Mouse (Mus musculus): Measurements from ENCODE around the gene Lipc.
A peak's percentile ranks its signal among the peaks of the same experiment; 100 is the strongest.
"Not testable (repeated sequence)": the region's sequence is repeated elsewhere in the genome, so short reads cannot be mapped to it uniquely, and the experiment has no call there.

Gene Lipc

DNA sequence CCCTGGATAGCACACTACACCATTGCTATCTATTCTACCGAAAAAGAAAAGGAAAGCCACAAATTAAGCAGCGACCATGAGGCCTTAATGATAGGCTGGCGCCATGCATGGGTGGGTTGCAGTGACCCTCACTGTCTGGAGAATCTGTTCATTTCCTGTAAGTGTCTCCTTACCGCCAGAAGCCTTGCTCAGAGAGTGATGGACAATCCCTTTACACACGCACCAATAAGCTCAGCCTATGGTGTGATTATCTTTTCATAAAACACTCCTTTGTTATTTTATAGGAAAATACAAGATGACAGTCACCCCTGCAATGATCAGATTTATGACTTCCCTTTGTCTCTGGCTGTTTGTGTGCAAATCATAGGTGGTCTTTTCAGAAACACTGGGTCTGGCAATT is 92.8 kb downstream of the Lipc start:
- peaks cover 5% of the 10 kb centered on the region; the same call in 1 of the 2 replicates for H3K27me3 ChIP-seq (ENCODE audit: insufficient read depth, low read length)
- TF ChIP-seq POU5F1 (IDR thresholded peaks at IDR 0.05; ENCODE audit: borderline replicate concordance, low read length) (no peak), NANOG (IDR thresholded peaks at IDR 0.05; ENCODE audit: borderline replicate concordance, low read length) (no peak), CTCF (conservative IDR thresholded peaks at IDR 0.05; ENCODE audit: low read length) (no peak)
- no peaks in the 10 kb centered on the region for H3K36me3 ChIP-seq (ENCODE audit: insufficient read depth, low read length)

DNA sequence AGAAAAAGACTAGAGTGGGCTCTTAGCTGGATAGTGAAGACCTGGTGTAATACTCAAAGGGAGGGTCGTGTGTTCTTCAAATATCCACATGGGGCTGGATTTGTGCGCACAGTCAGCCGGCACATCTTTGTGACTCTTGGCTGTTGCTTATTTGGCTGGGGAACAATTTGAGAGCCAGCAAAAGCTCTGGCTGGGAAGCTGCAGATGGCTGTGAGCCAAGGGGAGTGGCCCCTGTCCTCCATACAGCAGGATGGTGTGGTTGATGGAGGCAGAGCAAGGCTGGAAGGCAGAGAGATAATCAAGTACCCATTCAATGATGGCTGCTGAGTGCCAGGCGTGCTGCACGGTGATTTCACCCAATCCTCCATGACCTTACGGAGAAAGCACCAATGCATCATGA is 96.2 kb downstream of the Lipc start:
- no peaks in the 10 kb centered on the region for H3K9me3 ChIP-seq (ENCODE audit: low read length)
- peaks cover 20% of the 10 kb centered on the region for H3K27me3 ChIP-seq (ENCODE audit: insufficient read depth, low read length)
- H3K4me1 ChIP-seq (replicated peaks; ENCODE audit: low read depth, low read length) = peaks cover 47% of the 10 kb centered on the region
- TF ChIP-seq POU5F1 (IDR thresholded peaks at IDR 0.05; ENCODE audit: borderline replicate concordance, low read length) (no peak), CTCF (conservative IDR thresholded peaks at IDR 0.05; ENCODE audit: low read length) (no peak), NANOG (IDR thresholded peaks at IDR 0.05; ENCODE audit: borderline replicate concordance, low read length) (no peak)
- no peaks in the 10 kb centered on the region for H3K36me3 ChIP-seq (ENCODE audit: insufficient read depth, low read length)
- H3K4me3 ChIP-seq (replicated peaks; ENCODE audit: low read length) = no peak overlapping the region

More for the DNA sequence above, 92.8 kb downstream of the Lipc start:
- H3K4me1 ChIP-seq (replicated peaks; ENCODE audit: low read depth, low read length) = peaks cover 50% of the 10 kb centered on the region
- H3K4me3 ChIP-seq (replicated peaks; ENCODE audit: low read length) = no peak overlapping the region
- no peaks in the 10 kb centered on the region for H3K9me3 ChIP-seq (ENCODE audit: low read length)

DNA sequence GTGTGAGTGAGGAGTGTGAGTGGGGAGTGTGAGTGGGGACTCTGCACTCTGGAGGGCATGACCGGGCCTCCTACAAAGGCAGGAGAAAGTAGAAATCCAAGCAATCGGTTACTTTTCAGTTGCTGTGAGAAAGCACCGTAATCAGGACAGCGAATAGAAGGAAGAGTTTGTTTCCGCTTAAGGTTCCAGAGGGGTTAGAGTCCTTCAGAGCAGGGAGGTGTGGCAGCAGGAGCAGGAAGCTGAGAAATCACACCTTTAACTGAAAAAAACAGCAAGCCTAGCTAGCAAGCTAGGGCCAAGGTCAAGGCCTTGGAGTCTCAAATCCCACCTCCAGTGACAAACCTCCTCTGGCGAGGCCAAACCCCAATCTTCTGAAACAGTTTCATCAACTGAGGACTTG is 97.1 kb downstream of the Lipc start:
- Histone ChIP-seq H3K36me3 (ENCODE audit: insufficient read depth, low read length) (no peaks in the 10 kb centered on the region), H3K9me3 (ENCODE audit: low read length) (no peaks in the 10 kb centered on the region), H3K4me1 (replicated peaks; ENCODE audit: low read depth, low read length) (peaks cover 47% of the 10 kb centered on the region), H3K4me3 (replicated peaks; ENCODE audit: low read length) (no peak overlapping the region), H3K27me3 (ENCODE audit: insufficient read depth, low read length) (peaks cover 20% of the 10 kb centered on the region)
- TF ChIP-seq POU5F1 (IDR thresholded peaks at IDR 0.05; ENCODE audit: borderline replicate concordance, low read length) (no peak), CTCF (conservative IDR thresholded peaks at IDR 0.05; ENCODE audit: low read length) (no peak), NANOG (IDR thresholded peaks at IDR 0.05; ENCODE audit: borderline replicate concordance, low read length) (no peak)

DNA sequence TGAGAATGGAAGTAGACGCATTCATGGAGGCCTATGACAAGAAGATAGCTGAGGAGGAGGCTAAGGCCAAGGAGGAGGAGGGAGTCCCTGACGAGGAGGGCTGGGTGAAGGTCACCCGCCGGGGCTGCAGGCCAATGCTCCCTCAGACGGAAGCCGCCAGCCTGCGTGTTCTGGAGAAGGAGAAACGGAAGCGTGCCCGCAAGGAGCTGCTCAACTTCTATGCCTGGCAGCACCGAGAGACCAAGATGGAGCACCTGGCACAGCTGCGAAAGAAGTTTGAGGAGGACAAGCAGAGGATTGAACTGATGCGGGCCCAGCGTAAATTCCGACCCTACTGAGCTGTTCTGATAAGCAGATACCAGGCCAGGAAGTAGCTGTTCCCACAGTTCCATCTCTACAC is 98.9 kb downstream of the Lipc start:
- not testable (repeated sequence) for H3K36me3 ChIP-seq (ENCODE audit: insufficient read depth, low read length); H3K9me3 ChIP-seq (ENCODE audit: low read length)
- Histone ChIP-seq H3K27me3 (ENCODE audit: insufficient read depth, low read length) (peaks cover 20% of the 10 kb centered on the region), H3K4me3 (replicated peaks; ENCODE audit: low read length) (peak overlapping the region; percentile 57), H3K4me1 (replicated peaks; ENCODE audit: low read depth, low read length) (peaks cover 55% of the 10 kb centered on the region)

DNA sequence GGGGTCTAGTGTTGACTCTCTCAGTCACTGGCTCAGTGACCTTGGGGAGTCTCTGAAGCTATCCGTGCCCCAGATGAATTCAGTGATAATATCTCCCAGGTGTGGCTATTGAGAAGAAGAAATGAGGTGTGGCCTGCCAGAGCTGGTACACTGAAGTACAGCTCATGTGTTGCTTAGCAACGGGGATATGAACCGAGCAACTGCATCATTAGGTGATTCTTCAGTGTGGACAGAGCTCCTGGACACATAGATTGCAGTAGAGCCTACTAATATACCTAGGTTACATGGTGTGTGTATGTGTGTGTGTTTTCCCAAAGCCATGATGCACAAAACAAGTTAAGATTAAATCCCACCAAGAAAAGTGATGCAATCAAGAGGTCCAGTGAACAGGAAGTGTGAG is 100.5 kb downstream of the Lipc start:
- Histone ChIP-seq H3K9me3 (ENCODE audit: low read length) (no peaks in the 10 kb centered on the region), H3K27me3 (ENCODE audit: insufficient read depth, low read length) (peaks cover 23% of the 10 kb centered on the region), H3K4me1 (replicated peaks; ENCODE audit: low read depth, low read length) (peaks cover 67% of the 10 kb centered on the region), H3K4me3 (replicated peaks; ENCODE audit: low read length) (no peak overlapping the region), H3K36me3 (ENCODE audit: insufficient read depth, low read length) (no peaks in the 10 kb centered on the region)
- TF ChIP-seq NANOG (IDR thresholded peaks at IDR 0.05; ENCODE audit: borderline replicate concordance, low read length) (no peak), POU5F1 (IDR thresholded peaks at IDR 0.05; ENCODE audit: borderline replicate concordance, low read length) (no peak), CTCF (conservative IDR thresholded peaks at IDR 0.05; ENCODE audit: low read length) (no peak)

DNA sequence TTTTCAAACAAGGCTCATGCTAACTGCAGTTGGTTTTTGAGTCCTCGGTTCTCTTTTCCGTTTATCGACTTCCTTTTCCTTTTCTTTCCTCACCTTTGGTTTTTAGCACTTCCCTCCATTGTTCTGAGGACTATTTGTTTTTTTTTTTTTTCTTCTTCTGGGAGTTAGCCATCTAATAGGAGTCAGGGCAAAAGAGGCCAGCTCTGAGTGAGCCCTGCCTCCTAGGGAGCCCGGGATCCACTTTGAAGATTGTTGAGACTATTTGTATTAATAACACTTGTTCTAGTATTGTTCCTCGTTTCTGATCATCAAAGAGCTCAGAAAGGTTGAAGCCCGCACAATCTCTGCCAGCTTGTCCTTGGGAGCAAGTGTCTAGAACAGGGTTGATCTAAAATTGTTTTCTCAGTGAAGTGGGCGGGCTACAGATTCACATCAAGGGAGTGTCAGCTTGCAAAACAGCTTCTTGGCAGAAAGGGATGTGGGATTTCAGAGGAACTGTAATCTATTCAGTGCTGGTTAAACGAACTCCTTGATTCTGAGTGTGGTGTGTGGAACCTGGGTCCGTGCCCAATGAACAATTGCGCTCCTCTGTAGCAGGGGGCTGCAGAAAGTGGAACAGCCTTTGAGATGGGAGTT is 103.8 kb downstream of the Lipc start:
- H3K27me3 ChIP-seq (ENCODE audit: insufficient read depth, low read length) = peaks cover 20% of the 10 kb centered on the region
- peak overlapping the region; percentile 37; the same call in 1 of the 2 replicates for H3K4me3 ChIP-seq (replicated peaks; ENCODE audit: low read length)

DNA sequence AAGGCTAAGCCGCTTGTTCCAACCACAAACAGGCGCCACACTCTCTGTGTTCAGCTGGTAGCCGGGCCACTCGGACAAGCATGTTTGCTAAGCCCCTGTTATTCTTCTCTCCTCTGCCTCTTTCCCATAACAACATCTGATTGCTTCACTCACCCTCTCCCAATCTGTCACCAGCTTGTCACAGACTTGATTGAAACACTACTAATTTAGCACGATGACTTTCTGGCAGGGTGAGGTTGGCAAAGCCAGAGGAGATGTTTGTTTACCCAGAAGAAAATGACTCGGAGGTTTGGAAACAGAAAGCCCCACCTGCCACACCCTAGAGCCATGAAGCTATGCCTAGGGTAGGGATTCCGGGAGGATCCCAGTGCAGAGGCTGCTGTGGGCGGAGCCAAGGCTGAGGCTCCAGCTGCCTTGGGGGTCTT is 104.4 kb downstream of the Lipc start:
- H3K9me3 ChIP-seq (ENCODE audit: low read length) = no peaks in the 10 kb centered on the region
- peak overlapping the region; percentile 37; the same call in 1 of the 2 replicates for H3K4me3 ChIP-seq (replicated peaks; ENCODE audit: low read length)
- no peaks in the 10 kb centered on the region for H3K36me3 ChIP-seq (ENCODE audit: insufficient read depth, low read length)
- TF ChIP-seq CTCF (conservative IDR thresholded peaks at IDR 0.05; ENCODE audit: low read length) = no peak
- H3K4me1 ChIP-seq (replicated peaks; ENCODE audit: low read depth, low read length) = peaks cover 43% of the 10 kb centered on the region
- H3K27me3 ChIP-seq (ENCODE audit: insufficient read depth, low read length) = peaks cover 15% of the 10 kb centered on the region

More for the DNA sequence above, 103.8 kb downstream of the Lipc start:
- no peak for TF ChIP-seq NANOG (IDR thresholded peaks at IDR 0.05; ENCODE audit: borderline replicate concordance, low read length)
- no peak for TF ChIP-seq POU5F1 (IDR thresholded peaks at IDR 0.05; ENCODE audit: borderline replicate concordance, low read length)
- no peak for TF ChIP-seq CTCF (conservative IDR thresholded peaks at IDR 0.05; ENCODE audit: low read length)
- Histone ChIP-seq H3K9me3 (ENCODE audit: low read length) (no peaks in the 10 kb centered on the region), H3K36me3 (ENCODE audit: insufficient read depth, low read length) (no peaks in the 10 kb centered on the region), H3K4me1 (replicated peaks; ENCODE audit: low read depth, low read length) (peaks cover 48% of the 10 kb centered on the region)

DNA sequence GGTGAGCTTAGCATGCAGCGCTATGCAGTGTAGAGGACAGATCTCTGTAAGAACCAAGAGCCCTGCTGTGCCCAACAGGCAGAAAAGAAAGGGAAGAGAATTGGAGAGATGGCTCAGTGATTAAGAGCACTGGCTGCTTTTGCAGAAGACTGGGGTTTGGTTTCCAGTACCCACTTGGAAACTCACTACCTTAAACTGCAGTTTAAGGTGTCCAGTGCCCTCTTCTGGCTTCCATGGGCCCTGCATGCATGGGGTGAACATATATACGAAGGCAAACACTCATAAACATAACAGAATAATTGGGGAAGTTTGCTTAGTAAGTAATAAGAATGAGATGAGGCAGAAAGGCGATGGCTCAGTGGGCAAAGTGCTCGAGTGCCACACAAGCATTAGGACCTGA is 108.8 kb downstream of the Lipc start:
- TF ChIP-seq CTCF (conservative IDR thresholded peaks at IDR 0.05; ENCODE audit: low read length) (peak; percentile 51), NANOG (IDR thresholded peaks at IDR 0.05; ENCODE audit: borderline replicate concordance, low read length) (no peak), POU5F1 (IDR thresholded peaks at IDR 0.05; ENCODE audit: borderline replicate concordance, low read length) (no peak)
- H3K4me3 ChIP-seq (replicated peaks; ENCODE audit: low read length) = no peak overlapping the region
- H3K9me3 ChIP-seq (ENCODE audit: low read length) = no peaks in the 10 kb centered on the region
- H3K27me3 ChIP-seq (ENCODE audit: insufficient read depth, low read length) = peaks cover 7% of the 10 kb centered on the region
- peaks cover 39% of the 10 kb centered on the region for H3K4me1 ChIP-seq (replicated peaks; ENCODE audit: low read depth, low read length)
- H3K36me3 ChIP-seq (ENCODE audit: insufficient read depth, low read length) = no peaks in the 10 kb centered on the region

DNA sequence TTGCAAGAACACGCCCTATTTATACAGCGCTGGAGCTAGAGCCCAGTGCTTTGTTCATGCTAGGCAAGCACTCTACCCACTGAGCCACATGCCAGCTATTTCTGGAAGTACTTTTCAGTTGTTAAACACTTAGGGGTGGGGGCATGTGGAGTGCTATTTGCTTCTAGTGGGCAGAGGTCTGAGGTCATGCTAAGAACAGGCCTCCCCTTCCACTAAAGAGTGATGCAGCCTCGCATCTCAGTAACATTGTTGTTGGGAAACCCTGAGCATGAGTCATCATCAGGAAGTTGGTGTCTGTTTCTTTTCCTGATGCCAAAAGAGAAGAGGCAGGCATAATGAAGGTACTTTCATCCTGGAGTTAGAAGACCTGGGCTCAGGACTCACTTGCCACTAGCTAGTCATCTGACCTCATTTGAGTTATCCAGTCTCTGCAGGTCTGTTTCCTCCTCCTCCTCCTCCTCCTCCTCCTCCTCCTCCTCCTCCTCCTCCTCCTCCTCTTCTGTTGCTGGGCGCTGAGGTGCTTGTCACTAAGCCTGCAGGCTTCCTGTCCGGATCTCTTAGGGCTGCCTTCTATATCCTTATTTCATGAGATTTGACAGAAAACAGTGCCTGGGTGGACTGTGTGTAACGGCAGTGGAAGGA is 109.6 kb downstream of the Lipc start:
- Histone ChIP-seq H3K4me3 (replicated peaks; ENCODE audit: low read length) (no peak overlapping the region), H3K27me3 (ENCODE audit: insufficient read depth, low read length) (peaks cover 10% of the 10 kb centered on the region), H3K36me3 (ENCODE audit: insufficient read depth, low read length) (no peaks in the 10 kb centered on the region), H3K4me1 (replicated peaks; ENCODE audit: low read depth, low read length) (peaks cover 31% of the 10 kb centered on the region), H3K9me3 (ENCODE audit: low read length) (no peaks in the 10 kb centered on the region)
- TF ChIP-seq CTCF (conservative IDR thresholded peaks at IDR 0.05; ENCODE audit: low read length) (no peak), POU5F1 (IDR thresholded peaks at IDR 0.05; ENCODE audit: borderline replicate concordance, low read length) (no peak), NANOG (IDR thresholded peaks at IDR 0.05; ENCODE audit: borderline replicate concordance, low read length) (no peak)

Measured in E14TG2a.4 (cell line).